Mouse (Mus musculus): ENCODE measurements around the gene 1110002E22Rik.

The 1110002E22Rik gene

GRCm38 (mm10) chr3:138110910-138111782, 46.3 kb downstream of the 1110002E22Rik start:
- no peak for DNase-seq

DNA sequence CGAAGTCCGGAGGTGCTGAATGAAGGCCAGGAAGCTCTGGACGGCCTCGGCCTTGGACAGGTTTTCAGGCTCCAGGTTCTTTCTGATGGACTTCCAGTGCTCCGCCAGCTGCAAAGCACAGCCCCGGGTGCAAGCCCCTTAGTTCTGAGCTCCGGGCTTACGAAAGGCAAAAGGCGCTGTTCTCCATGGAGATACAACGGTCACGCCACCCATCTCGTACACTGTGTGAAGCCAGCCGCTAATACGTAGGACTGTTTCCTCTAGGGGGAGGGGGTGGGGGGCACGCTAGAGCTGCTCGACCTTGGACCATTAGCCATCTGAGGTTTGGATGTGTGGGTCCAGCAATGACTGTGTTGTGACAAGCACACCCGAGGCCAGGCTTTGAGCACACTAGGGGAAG, 49.3 kb downstream of the 1110002E22Rik start:
- DNase-seq = no peak

- DNase-seq = no peak
Measured at GRCm38 (mm10) chr3:138116871-138117270, 52.0 kb downstream of the 1110002E22Rik start.

DNA sequence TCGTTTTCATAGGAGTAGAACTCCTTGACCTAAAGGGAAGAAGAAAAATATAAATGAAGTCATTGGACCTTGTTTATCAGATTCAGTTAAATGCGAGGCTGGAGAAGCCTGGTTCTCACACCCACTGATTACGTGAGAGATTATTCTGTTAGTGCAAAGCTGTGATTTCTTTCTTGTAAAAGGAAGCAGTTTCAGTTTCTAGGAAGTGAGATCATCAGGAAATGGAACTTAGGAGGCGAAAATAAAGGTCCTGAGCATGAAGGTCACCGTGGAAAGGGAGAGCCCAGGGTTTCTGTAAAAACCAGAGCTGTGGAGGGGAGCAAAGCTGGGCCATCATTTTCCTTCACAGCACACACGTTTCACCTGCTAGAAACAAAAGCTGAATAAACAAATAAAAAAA, 53.5 kb downstream of the 1110002E22Rik start:
- no peak for DNase-seq

- no peak for DNase-seq
Measured at GRCm38 (mm10) chr3:138118831-138119230, 54.0 kb downstream of the 1110002E22Rik start.

GRCm38 (mm10) chr3:138119444-138120105, 54.7 kb downstream of the 1110002E22Rik start:
- DNase-seq = no peak

GRCm38 (mm10) chr3:138121461-138121860, 56.6 kb downstream of the 1110002E22Rik start:
- no peak for DNase-seq

DNA sequence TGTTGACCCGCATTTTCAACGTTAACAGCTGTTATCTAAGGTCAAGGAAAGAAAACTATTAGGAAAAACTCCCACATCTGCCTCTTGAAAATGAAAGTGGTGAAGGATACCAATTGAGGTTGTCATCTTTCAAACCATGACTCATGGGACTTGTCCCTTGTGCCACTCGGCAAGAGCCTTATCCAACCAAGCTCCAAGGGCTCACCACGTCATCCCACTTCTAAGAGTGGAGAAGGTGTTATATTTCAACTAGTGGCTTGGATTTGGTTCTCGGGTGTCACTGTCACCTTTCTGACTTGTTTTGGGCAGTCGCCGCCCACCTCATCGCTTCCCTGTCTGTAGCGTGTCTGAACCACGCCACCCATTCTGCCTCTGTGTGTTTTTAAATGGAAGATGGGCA, 59.0 kb downstream of the 1110002E22Rik start:
- no peak for DNase-seq

DNA sequence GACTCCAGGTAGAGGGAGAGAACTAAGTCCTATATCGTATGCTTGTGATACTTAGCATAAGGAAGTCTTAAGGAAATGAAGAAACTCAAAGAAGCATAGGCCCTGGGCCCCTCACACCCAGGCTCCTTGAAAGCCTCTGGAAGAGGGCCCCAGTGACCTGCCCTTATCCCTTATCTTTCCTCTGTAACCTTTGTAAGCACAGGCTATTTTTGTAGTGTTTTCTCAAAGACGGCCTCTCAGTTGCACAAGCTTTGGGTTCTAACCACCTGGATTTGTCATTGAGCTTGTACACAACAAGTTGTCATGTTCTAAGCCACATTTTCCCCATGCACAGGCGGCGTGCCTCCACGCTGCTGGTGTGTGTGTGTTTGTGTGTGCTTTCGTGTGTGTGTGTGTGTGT, 64.3 kb downstream of the 1110002E22Rik start:
- DNase-seq = no peak

- DNase-seq = no peak
Measured at GRCm38 (mm10) chr3:138130692-138131091, 65.8 kb downstream of the 1110002E22Rik start.

Measured in lung, postnatal 14 days (tissue).